Mouse (Mus musculus) hindbrain, embryonic 12.5 days (tissue): Measurements from ENCODE around the gene Fam45a. TPM values are rescaled to one million over a fixed set of nuclear protein-coding genes. Genes with fewer than 3 reads are reported as not detected.

ENCODE experiments used
- ATAC-seq: fragments of 200-750 bp; cut with Nextera tagmentation; 2 replicates; pipeline ENCODE4 v1.8.0; 2017; ENCODE audit warnings: moderate TSS enrichment; ENCODE audit not compliant: low FRiP score
- H3K27ac ChIP-seq: fragments of 300-500 bp; sonication (generic); 2 replicates; pipeline ENCODE4 v1.5.1; 2016; ENCODE audit warnings: mild to moderate bottlenecking
- H3K27me3 ChIP-seq: fragments of 300-500 bp; sonication (generic); 2 replicates; pipeline ENCODE4 v1.6.1; 2016; ENCODE audit warnings: mild to moderate bottlenecking
- H3K36me3 ChIP-seq: fragments of 300-500 bp; sonication (generic); 2 replicates; pipeline ENCODE4 v1.6.1; 2016; ENCODE audit warnings: mild to moderate bottlenecking
- H3K4me1 ChIP-seq: fragments of 300-500 bp; sonication (generic); 2 replicates; pipeline ENCODE4 v1.6.1; 2016
- H3K4me2 ChIP-seq: fragments of 300-500 bp; sonication (generic); replicated peaks from 2 replicates; pipeline ENCODE4 v1.6.1; 2016; ENCODE audit warnings: mild to moderate bottlenecking
- H3K4me3 ChIP-seq: fragments of 300-500 bp; sonication (generic); 2 replicates; pipeline ENCODE4 v1.5.1; 2016; ENCODE audit warnings: mild to moderate bottlenecking
- H3K9ac ChIP-seq: fragments of 300-500 bp; sonication (generic); 2 replicates; pipeline ENCODE4 v1.6.1; 2016; ENCODE audit warnings: mild to moderate bottlenecking, moderate library complexity
- H3K9me3 ChIP-seq: fragments of 300-500 bp; sonication (generic); replicated peaks from 2 replicates; pipeline ENCODE4 v1.6.1; 2016; ENCODE audit warnings: mild to moderate bottlenecking
- WGBS: fragments of 180-500 bp; shearing (Covaris S2); methylation state at CpG from one replicate; pipeline ENCODE4 v1.1.7; 2016; 5-methylcytosine and 5-hydroxymethylcytosine counted together
- polyA plus RNA-seq: library from polyadenylated mRNA; unstranded; fragments of >200 nt; fragmentation: Nextera tagmentation; extraction: Ambion mirVana; gene quantifications from 2 replicates; pipeline ENCODE4 v1.2.1, GENCODE M21; 2016

The Fam45a gene
- polyA plus RNA-seq, 1 experiment from 2014 or later = 38.2 TPM

- Histone ChIP-seq H3K9me3 (no peaks in the 10 kb centered on the region), H3K4me2 (no peak overlapping the region), H3K4me1 (peaks cover 3% of the 10 kb centered on the region; the same call in 1 of the 2 replicates), H3K4me3 (no peak overlapping the region), H3K36me3 (no peaks in the 10 kb centered on the region), H3K27ac (no peak overlapping the region), H3K27me3 (no peaks in the 10 kb centered on the region), H3K9ac (no peak overlapping the region)
- no peak for ATAC-seq
- WGBS = 92% methylated on average over 2 of the region's 2 CpGs
Observed at GRCm38 (mm10) chr19:60795244-60795643, 16.1 kb upstream of the Fam45a start.

- H3K4me3 ChIP-seq = no peak overlapping the region
- no peaks in the 10 kb centered on the region for H3K9me3 ChIP-seq
- WGBS = 96% methylated on average over 2 of the region's 2 CpGs
- no peak overlapping the region for H3K27ac ChIP-seq
- no peaks in the 10 kb centered on the region for H3K27me3 ChIP-seq
- H3K9ac ChIP-seq = no peak overlapping the region
- H3K4me1 ChIP-seq = no peaks in the 10 kb centered on the region
- H3K36me3 ChIP-seq = no peaks in the 10 kb centered on the region
- no peak for ATAC-seq
- no peak overlapping the region for H3K4me2 ChIP-seq
Observed at GRCm38 (mm10) chr19:60797415-60797814, 14.0 kb upstream of the Fam45a start.

- Histone ChIP-seq H3K9ac (no peak overlapping the region), H3K4me1 (no peaks in the 10 kb centered on the region), H3K9me3 (no peaks in the 10 kb centered on the region), H3K4me2 (no peak overlapping the region), H3K36me3 (no peaks in the 10 kb centered on the region), H3K4me3 (no peak overlapping the region), H3K27me3 (no peaks in the 10 kb centered on the region), H3K27ac (no peak overlapping the region)
- 85% methylated on average over 7 of the region's 7 CpGs for WGBS
- no peak for ATAC-seq
Observed at GRCm38 (mm10) chr19:60799867-60800569, 11.4 kb upstream of the Fam45a start.

- Histone ChIP-seq H3K27ac (no peak overlapping the region), H3K9ac (no peak overlapping the region), H3K9me3 (no peaks in the 10 kb centered on the region), H3K4me3 (no peak overlapping the region), H3K36me3 (no peaks in the 10 kb centered on the region), H3K4me1 (no peaks in the 10 kb centered on the region), H3K4me2 (no peak overlapping the region), H3K27me3 (no peaks in the 10 kb centered on the region)
- 65% methylated on average over 2 of the region's 2 CpGs for WGBS
- no peak for ATAC-seq
Observed at GRCm38 (mm10) chr19:60804903-60805302, 6.5 kb upstream of the Fam45a start.

- Histone ChIP-seq H3K4me1 (peaks cover 4% of the 10 kb centered on the region; the same call in 1 of the 2 replicates), H3K36me3 (0 out of 2 replicates have a peak, but pooled peaks cover 3% of the 10 kb centered on the region), H3K9me3 (no peaks in the 10 kb centered on the region), H3K9ac (no peak overlapping the region), H3K4me3 (no peak overlapping the region), H3K27ac (no peak overlapping the region), H3K4me2 (no peak overlapping the region), H3K27me3 (no peaks in the 10 kb centered on the region)
- 97% methylated on average over 2 of the region's 2 CpGs for WGBS
- no peak for ATAC-seq
Observed at GRCm38 (mm10) chr19:60809927-60810326, 1.5 kb upstream of the Fam45a start.

GRCm38 (mm10) chr19:60812036-60812389 is 628 bp downstream of the Fam45a start:
- no peaks in the 10 kb centered on the region for H3K27me3 ChIP-seq
- 22% methylated on average over 10 of the region's 10 CpGs for WGBS
- H3K36me3 ChIP-seq = peaks cover 14% of the 10 kb centered on the region; the same call in 1 of the 2 replicates
- ATAC-seq = no peak
- peaks cover 4% of the 10 kb centered on the region; the same call in 1 of the 2 replicates for H3K4me1 ChIP-seq
- H3K27ac ChIP-seq = peak overlapping the region; percentile 31; the same call in 1 of the 2 replicates
- H3K9ac ChIP-seq = peak overlapping the region; percentile 84
- peak overlapping the region; percentile 68 for H3K4me3 ChIP-seq
- H3K4me2 ChIP-seq = peak overlapping the region; percentile 70
- H3K9me3 ChIP-seq = no peaks in the 10 kb centered on the region

GRCm38 (mm10) chr19:60813133-60813532 is 1.7 kb downstream of the Fam45a start:
- WGBS = 97% methylated on average over 6 of the region's 6 CpGs
- Histone ChIP-seq H3K4me1 (peaks cover 4% of the 10 kb centered on the region; the same call in 1 of the 2 replicates), H3K9ac (no peak overlapping the region), H3K36me3 (peaks cover 16% of the 10 kb centered on the region; the same call in 1 of the 2 replicates), H3K27me3 (no peaks in the 10 kb centered on the region), H3K27ac (no peak overlapping the region), H3K4me3 (no peak overlapping the region), H3K9me3 (no peaks in the 10 kb centered on the region), H3K4me2 (no peak overlapping the region)
- ATAC-seq = no peak

GRCm38 (mm10) chr19:60818677-60819076 is 7.3 kb downstream of the Fam45a start:
- Histone ChIP-seq H3K9ac (no peak overlapping the region), H3K27ac (no peak overlapping the region), H3K4me2 (no peak overlapping the region), H3K9me3 (no peaks in the 10 kb centered on the region), H3K27me3 (no peaks in the 10 kb centered on the region), H3K4me1 (no peaks in the 10 kb centered on the region), H3K36me3 (peaks cover 57% of the 10 kb centered on the region), H3K4me3 (no peak overlapping the region)
- no peak for ATAC-seq
- WGBS = 91% methylated on average over 6 of the region's 6 CpGs

GRCm38 (mm10) chr19:60837747-60838146 is 26.4 kb downstream of the Fam45a start:
- no peak overlapping the region for H3K9ac ChIP-seq
- no peak overlapping the region for H3K4me3 ChIP-seq
- no peak overlapping the region for H3K4me2 ChIP-seq
- no peak overlapping the region for H3K27ac ChIP-seq
- H3K9me3 ChIP-seq = no peaks in the 10 kb centered on the region
- no peaks in the 10 kb centered on the region for H3K27me3 ChIP-seq
- no peaks in the 10 kb centered on the region for H3K4me1 ChIP-seq
- H3K36me3 ChIP-seq = peaks cover 63% of the 10 kb centered on the region
- WGBS = 80% methylated on average over 1 of the region's 1 CpGs
- ATAC-seq = no peak

- Histone ChIP-seq H3K27me3 (no peaks in the 10 kb centered on the region), H3K27ac (no peak overlapping the region), H3K4me3 (no peak overlapping the region), H3K9me3 (no peaks in the 10 kb centered on the region), H3K4me1 (no peaks in the 10 kb centered on the region), H3K9ac (no peak overlapping the region), H3K36me3 (peaks cover 38% of the 10 kb centered on the region), H3K4me2 (no peak overlapping the region)
- no peak for ATAC-seq
Observed at GRCm38 (mm10) chr19:60843324-60843723, 31.9 kb downstream of the Fam45a start.

GRCm38 (mm10) chr19:60845731-60846130 is 34.3 kb downstream of the Fam45a start:
- peaks cover 28% of the 10 kb centered on the region for H3K36me3 ChIP-seq
- no peak overlapping the region for H3K27ac ChIP-seq
- no peak for ATAC-seq

GRCm38 (mm10) chr19:60860868-60861700 is 49.7 kb downstream of the Fam45a start, which contains the start of gene Sfxn4:
Gene Sfxn4 (minus strand): TSS chr19:60861479.
- ATAC-seq = peak; percentile 99
- Histone ChIP-seq H3K4me3 (peak within 1 kb of the TSS; percentile 58), H3K36me3 (peaks cover 4% of the 10 kb centered on the region), H3K4me1 (peaks cover 4% of the 10 kb centered on the region; the same call in 1 of the 2 replicates), H3K27me3 (no peaks in the 10 kb centered on the region), H3K9ac (peak within 1 kb of the TSS; percentile 62), H3K9me3 (no peaks in the 10 kb centered on the region), H3K27ac (peak within 1 kb of the TSS; percentile 68; the same call in 1 of the 2 replicates), H3K4me2 (peak within 1 kb of the TSS; percentile 61)
- WGBS = 4% methylated on average over 30 of the region's 30 CpGs

More at GRCm38 (mm10) chr19:60845731-60846130, 34.3 kb downstream of the Fam45a start:
- Histone ChIP-seq H3K9ac (no peak overlapping the region), H3K4me2 (no peak overlapping the region), H3K27me3 (no peaks in the 10 kb centered on the region), H3K4me3 (no peak overlapping the region), H3K4me1 (no peaks in the 10 kb centered on the region), H3K9me3 (no peaks in the 10 kb centered on the region)
